Mouse (Mus musculus) layer of hippocampus, postnatal 36 days (tissue): Measurements from ENCODE around the gene Xaf1. TPM values are rescaled to one million over a fixed set of nuclear protein-coding genes. Genes with fewer than 3 reads are reported as not detected.
A peak's percentile ranks its signal among the peaks of the same experiment; 100 is the strongest.
"Not testable (repeated sequence)": the region's sequence is repeated elsewhere in the genome, so short reads cannot be mapped to it uniquely, and the experiment has no call there.

ENCODE experiments used
- DNase-seq, 2 experiments: peaks; one replicate each; pipeline ENCODE4 v3.0.0; 2022
- total RNA-seq, 2 experiments: library from RNA; stranded (reverse); gene quantifications; 2 replicates each; pipeline ENCODE4 v1.2.3; 2021

Gene Xaf1
- total RNA-seq, 2 experiments from 2014 or later, result 3.6 to 5.8 TPM

- DNase-seq, result no peak
Observed at GRCm38 (mm10) chr11:72311355-72312001, 10.0 kb downstream of the Xaf1 start.

GRCm38 (mm10) chr11:72314151-72314895 is 12.9 kb downstream of the Xaf1 start, which contains the start of gene Fbxo39:
Gene Fbxo39, plus strand, starts transcription at chr11:72314444.
- DNase-seq, result peak; percentile 29 to 34

GRCm38 (mm10) chr11:72318026-72318425 is 16.6 kb downstream of the Xaf1 start:
- DNase-seq, result no peak

DNA sequence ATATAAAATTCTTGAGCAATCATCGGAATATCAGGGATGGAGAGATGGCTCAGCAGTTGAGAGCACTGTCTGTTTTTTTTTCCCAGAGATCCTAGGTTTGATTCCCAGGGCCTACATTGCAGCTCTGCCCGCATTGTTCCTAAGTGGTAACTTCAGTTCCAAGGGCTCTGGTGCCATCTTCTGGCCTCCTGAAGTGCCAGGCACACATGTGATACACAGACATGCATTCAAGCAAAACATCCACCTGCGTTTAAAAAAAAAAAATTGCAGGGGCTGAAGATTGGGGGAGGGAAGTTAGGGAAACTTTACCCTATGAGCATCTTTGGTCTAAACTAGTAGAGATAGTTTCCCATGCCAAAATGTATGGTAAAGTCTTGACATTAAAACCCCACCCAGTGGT is 23.0 kb downstream of the Xaf1 start:
- no peak for DNase-seq

- DNase-seq, result no peak
Observed at GRCm38 (mm10) chr11:72325701-72326100, 24.3 kb downstream of the Xaf1 start.

GRCm38 (mm10) chr11:72332951-72333667 is 31.7 kb downstream of the Xaf1 start:
- no peak for DNase-seq

GRCm38 (mm10) chr11:72334653-72335052 is 33.2 kb downstream of the Xaf1 start:
- DNase-seq, result no peak

DNA sequence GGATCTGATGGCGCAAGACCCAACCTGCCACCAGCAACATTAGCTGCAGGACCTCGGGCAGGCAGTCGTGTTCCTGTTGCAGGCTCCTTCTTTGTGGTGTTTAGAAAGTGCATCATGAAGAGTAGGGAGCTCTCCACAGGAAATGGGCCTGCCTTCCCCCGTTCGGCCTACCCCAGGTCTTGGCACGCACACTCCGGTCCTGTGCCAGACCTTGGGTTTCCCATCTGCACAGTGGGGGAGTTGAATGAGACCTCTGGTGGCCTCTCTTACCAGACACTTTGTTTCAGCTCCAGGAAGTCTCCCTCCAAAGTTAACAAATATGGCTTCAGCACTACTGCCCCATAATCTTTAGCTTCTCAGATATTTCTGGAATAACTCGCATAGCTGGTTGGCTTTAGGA is 35.3 kb downstream of the Xaf1 start:
- DNase-seq, result no peak

DNA sequence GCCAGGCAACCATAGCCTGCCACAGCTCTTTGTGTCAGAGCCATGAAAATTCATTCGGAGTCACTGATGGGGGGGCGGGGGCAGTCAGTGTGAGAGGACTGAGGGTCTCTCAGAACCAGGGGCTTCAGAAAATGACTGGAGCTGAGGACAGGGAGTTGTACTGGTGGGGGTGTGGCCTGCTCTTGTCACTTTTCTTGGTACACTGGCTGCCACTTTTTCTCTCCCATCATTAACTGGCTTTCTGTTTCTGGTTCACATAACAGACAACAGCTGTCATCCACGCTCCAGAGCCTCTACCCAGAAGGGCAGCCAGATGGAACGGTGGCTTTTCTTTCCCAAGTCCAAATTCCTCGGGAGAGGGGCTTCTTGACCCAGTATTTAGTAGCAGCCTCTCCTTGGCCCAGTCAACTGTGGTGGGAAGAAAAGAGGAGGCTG is 37.0 kb downstream of the Xaf1 start:
- no peak for DNase-seq

DNA sequence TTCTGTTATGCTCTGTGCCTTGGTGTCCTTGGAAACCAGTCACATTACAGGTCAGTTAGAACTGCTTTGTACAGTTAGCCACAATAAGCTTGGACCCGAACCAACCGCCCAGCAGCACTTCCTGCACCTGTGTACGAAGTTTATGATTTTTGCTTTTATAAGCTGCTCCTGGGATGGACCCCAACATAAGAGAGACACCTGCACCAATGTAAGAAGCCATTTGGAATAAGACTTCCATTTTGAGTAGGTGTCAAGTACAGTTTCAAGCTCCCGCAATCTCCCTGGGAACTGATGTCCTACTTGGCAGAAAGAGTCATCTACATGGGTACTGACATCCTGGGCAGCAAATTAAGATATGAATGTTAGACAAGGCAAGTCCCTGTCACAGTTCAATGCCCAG is 38.3 kb downstream of the Xaf1 start:
- DNase-seq, result no peak

- peak; percentile 48 to 56 for DNase-seq
Observed at GRCm38 (mm10) chr11:72342549-72343237, 41.3 kb downstream of the Xaf1 start.

DNA sequence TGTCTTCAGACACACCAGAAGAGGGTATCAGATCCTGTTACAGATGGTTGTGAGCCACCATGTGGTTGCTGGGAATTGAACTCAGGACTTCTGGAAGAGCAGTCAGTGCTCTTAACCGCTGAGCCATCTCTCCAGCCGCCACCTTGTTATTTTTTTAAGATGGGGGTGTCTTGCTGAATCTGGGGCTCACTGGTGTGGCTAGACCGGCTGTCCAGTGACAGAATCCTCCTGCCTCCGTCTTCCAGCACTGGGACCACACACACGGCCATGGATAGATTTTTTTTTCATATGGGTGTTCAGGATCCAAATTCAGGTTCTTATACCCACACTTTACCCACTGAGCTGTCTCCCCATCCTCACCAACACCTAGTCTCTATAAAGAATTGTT is 41.8 kb downstream of the Xaf1 start:
- DNase-seq, result not testable (repeated sequence)

DNA sequence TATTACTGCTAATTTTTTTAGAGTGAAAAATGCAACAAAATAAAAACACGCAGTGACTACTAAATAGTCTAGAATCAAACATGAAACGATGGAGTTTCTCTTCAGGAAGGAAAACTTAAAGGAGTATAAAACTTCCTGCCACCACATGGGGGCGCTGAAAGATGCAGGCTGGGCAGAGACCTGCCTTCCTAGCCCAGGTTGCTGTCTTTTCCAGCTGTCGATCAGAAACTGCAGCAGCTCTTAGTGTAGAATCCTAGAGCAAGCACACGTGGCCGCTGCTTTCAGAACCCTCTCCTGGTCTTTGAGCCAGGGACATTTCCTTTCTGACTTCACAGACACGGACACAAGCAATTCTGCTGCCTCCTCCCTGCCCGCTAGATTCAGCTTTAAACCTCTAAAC is 42.5 kb downstream of the Xaf1 start:
- DNase-seq, result no peak

- no peak for DNase-seq
Observed at GRCm38 (mm10) chr11:72344486-72344885, 43.1 kb downstream of the Xaf1 start.

- no peak for DNase-seq
Observed at GRCm38 (mm10) chr11:72348563-72348962, 47.1 kb downstream of the Xaf1 start.

DNA sequence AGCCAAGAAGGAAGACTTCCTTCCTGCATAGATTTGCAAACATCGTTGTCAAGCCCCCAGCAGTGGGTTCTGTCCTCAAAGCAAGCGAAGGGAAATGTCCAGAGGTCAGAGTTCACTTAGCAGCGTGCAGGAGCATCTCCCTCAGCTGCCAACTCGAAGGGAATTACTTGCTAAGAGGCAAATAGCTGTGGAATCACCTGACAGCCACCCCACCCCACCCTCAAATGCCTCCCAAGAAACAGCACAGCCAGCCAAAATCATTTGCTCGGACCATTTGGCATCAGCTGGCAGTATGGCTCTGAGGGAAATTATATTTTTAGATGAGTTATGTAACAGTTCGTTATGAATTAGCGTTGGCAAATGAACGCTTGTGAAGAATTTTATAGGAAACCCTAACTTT is 47.6 kb downstream of the Xaf1 start:
- DNase-seq, result peak in 1 of 2 experiments; percentile 59

DNA sequence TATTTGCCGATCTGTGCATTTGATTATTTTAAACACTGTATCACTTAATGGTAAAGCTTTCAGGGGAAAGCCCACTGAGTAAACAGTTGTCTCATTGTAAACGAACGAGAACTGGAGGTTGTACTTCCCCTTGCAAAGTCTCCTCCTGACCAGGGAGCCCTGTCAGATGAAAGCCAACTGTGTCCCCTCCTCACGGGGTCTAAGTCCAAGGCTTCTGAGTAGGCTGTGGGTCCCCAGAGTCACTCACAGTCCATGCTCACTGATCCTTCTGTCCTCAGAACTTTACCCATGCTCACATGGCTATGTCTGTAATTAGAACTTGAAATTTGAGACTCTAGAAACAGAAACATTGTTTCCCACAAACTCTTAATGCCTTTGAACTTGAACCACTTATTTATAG is 48.2 kb downstream of the Xaf1 start:
- no peak for DNase-seq

DNA sequence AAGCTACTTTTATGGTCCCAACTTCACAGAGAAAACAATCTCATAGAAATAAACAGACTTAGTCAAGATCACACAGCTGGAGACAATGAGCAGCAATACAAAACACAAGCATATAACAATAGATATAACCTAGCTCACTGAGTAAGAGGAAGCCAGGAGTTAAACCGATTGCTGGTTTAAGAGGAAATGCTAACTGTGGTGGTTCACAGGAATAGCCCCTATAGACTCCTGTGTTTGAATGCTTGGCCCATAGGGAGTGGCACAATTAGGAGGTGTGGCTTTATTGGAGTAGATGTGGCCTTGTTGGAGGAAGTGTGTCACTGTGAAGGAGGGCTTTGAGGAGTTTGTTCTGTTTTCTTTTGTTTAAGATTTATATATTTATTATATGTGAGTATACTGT is 50.8 kb downstream of the Xaf1 start:
- no peak for DNase-seq

DNA sequence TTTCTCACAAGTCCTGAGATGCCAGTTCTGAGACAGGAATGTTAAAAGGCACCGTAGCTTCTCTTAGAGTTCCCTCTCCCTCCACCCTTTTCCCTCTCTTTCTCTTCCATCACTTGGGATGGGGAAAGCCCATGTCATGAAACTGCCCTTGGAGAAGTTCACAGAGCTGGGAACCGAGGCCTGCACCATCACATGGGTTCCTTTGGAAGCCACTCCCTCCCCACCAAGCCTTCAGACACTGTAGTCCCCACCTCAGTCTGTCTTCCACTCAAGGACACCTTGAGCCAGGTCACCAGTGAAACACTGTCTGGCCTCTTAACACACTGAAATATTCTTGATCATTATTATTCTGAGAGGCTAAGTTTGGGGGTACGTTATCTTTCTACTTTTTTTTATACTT is 51.8 kb downstream of the Xaf1 start:
- no peak for DNase-seq

DNA sequence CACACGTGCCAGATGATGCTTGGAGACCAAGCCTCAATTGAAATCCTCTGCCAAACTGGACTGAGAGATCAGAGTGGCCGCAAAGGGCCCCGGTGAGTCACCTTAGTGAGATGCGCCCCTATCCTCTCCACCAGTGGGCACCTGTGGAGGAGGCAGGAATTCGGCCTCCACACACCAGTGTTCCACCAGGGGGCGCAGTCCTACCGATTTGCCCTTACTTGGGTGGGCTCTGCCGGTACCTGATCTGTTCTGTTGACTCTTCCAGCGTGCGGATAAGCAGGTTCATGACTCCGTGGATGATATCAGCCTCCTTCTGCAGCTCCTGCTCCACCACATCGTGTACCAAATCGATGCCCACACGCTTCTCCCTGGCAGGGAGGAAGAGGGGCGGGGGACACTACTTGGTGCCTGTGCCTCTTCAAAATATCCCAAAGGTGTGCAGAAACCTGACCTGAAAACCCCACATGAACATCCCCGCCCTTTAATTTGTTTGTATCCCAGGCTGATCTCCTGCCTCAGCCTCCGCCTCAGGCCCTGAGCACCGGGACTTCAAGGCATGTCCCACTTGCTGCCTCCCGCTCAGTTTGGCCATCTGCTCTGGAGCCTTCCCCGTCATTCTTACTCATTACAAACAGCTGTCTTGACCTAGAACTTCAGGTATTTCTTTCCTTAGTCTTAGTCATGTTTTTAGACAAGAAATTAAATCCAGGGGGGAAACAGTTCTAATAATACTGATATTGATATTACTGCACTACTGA is 53.7 kb downstream of the Xaf1 start:
- peak; percentile 68 to 73 for DNase-seq

GRCm38 (mm10) chr11:72361385-72362346 is 60.2 kb downstream of the Xaf1 start:
- peak; percentile 73 to 75 for DNase-seq
